Mouse (Mus musculus): Measurements from ENCODE around the gene Gsdme. TPM values are rescaled to one million over a fixed set of nuclear protein-coding genes. Genes with fewer than 3 reads are reported as not detected.
A peak's percentile ranks its signal among the peaks of the same experiment; 100 is the strongest.

Gene Gsdme
- polyA plus RNA-seq, 1 experiment from 2014 or later = 89.6 TPM

DNA sequence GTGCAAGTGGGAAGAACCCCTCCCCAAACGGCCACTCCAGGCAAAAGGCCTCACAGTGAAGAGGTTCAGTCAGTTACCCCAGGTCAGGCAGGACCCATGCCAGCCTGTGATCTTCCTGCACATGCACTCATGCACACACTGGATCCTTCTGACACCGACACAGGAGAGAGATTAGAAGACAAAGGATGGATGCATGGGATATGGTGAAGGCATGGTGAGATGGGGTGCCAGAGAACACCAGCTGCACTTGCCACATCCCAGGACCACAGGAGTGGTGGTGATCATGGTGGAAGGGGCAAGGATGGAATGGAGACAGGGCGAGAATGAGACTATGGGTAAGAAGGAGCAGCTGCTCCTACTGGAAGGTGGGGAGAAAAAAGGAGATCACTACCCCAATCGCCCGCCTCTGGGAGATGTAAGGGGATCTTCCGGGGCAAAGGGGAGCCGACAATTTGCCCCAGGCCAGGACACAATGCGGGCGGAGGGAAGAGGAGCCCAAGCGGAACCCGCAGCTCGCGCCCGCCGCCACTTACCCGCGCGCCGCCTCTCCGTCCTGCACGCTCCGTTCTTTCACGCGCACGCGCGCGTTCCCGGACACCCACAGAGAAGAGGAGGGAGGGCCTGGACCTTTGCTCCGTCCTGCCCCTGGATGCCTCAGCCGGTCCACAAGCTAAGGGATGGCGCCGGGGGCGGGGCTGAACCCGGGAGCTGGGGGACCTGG lies 2.3 kb downstream of the Gsdme start:
- H3K27ac ChIP-seq (ENCODE audit: low read length) = peak overlapping the region; percentile 88
- peak overlapping the region; percentile 83 for H3K4me2 ChIP-seq (ENCODE audit: low read length)
- no peaks in the 10 kb centered on the region for H3K27me3 ChIP-seq (ENCODE audit: control insufficient read depth, insufficient read depth, low read depth, low read length)
- peak; percentile 92 for ATAC-seq
- no peaks in the 10 kb centered on the region for H3K9me3 ChIP-seq (replicated peaks; ENCODE audit: control insufficient read depth, low read length, poor library complexity, severe bottlenecking)
- H3K4me1 ChIP-seq (ENCODE audit: control insufficient read depth, insufficient read depth, low read length) = peaks cover 22% of the 10 kb centered on the region
- H3K4me3 ChIP-seq (ENCODE audit: low read depth, low read length) = peak overlapping the region; percentile 58
- no peaks in the 10 kb centered on the region for H3K36me3 ChIP-seq (ENCODE audit: control insufficient read depth, insufficient read depth, low read length)
- peak overlapping the region; percentile 88 for H3K9ac ChIP-seq (ENCODE audit: low read depth, low read length)
- 1% methylated on average over 35 of the region's 35 CpGs for WGBS

GRCm38 (mm10) chr6:50255356-50255755 lies 8.3 kb downstream of the Gsdme start:
- 79% methylated on average over 5 of the region's 5 CpGs for WGBS
- no peaks in the 10 kb centered on the region for H3K27me3 ChIP-seq (ENCODE audit: control insufficient read depth, insufficient read depth, low read depth, low read length)
- peaks cover 8% of the 10 kb centered on the region for H3K4me1 ChIP-seq (ENCODE audit: control insufficient read depth, insufficient read depth, low read length)
- H3K36me3 ChIP-seq (ENCODE audit: control insufficient read depth, insufficient read depth, low read length) = no peaks in the 10 kb centered on the region
- ATAC-seq = no peak
- H3K27ac ChIP-seq (ENCODE audit: low read length) = no peak overlapping the region
- no peak overlapping the region for H3K4me2 ChIP-seq (ENCODE audit: low read length)
- no peak overlapping the region for H3K9ac ChIP-seq (ENCODE audit: low read depth, low read length)
- no peak overlapping the region for H3K4me3 ChIP-seq (ENCODE audit: low read depth, low read length)
- no peaks in the 10 kb centered on the region for H3K9me3 ChIP-seq (replicated peaks; ENCODE audit: control insufficient read depth, low read length, poor library complexity, severe bottlenecking)

DNA sequence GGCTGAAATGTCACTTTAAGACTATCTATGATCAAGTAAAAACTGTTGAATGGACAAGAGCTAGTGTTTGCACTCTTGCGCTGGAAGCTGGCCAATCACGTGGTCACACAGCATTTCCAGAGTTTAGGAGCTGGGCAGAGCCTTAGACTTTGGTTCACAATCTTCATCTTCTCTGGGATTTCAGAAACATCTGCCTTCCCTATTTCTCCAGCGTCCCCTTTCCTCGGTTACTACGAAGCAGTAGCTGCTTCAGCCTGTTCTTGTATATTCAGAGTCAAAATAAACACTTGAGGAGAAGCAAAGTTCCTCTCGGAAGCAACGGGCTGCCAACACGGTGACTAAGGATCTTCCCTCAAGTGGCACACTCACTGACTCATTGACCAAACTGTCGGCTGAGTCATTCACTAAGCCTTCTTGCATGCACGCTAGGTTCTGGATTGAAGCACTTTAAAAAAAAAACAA lies 8.9 kb downstream of the Gsdme start:
- H3K4me3 ChIP-seq (ENCODE audit: low read depth, low read length) = no peak overlapping the region
- H3K9me3 ChIP-seq (replicated peaks; ENCODE audit: control insufficient read depth, low read length, poor library complexity, severe bottlenecking) = no peaks in the 10 kb centered on the region
- H3K4me1 ChIP-seq (ENCODE audit: control insufficient read depth, insufficient read depth, low read length) = peaks cover 2% of the 10 kb centered on the region; the same call in 1 of the 2 replicates
- WGBS = 71% methylated on average over 10 of the region's 10 CpGs
- H3K36me3 ChIP-seq (ENCODE audit: control insufficient read depth, insufficient read depth, low read length) = no peaks in the 10 kb centered on the region
- no peaks in the 10 kb centered on the region for H3K27me3 ChIP-seq (ENCODE audit: control insufficient read depth, insufficient read depth, low read depth, low read length)
- H3K4me2 ChIP-seq (ENCODE audit: low read length) = no peak overlapping the region
- no peak for ATAC-seq
- H3K27ac ChIP-seq (ENCODE audit: low read length) = no peak overlapping the region
- no peak overlapping the region for H3K9ac ChIP-seq (ENCODE audit: low read depth, low read length)

DNA sequence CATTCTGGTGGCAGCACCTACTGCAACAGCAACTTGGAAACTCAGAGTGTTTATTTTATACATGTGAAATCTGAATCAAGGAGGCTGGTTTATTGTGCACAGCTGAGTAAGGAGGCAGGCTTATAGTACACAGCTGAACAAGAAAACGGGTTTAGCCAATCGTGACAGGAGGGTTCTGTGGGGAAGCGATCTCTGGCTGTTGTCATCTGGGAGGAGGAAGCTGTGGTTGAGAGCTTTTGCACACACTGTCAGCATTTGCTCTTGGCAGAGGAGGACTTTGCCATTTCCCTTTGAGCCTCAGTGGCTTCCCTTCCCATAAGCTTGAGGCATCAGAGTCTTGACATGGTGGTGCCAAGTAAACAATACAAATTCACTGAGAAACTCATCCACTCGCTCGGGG lies 11.0 kb downstream of the Gsdme start:
- Histone ChIP-seq H3K9me3 (replicated peaks; ENCODE audit: control insufficient read depth, low read length, poor library complexity, severe bottlenecking) (no peaks in the 10 kb centered on the region), H3K36me3 (ENCODE audit: control insufficient read depth, insufficient read depth, low read length) (no peaks in the 10 kb centered on the region; the same call in 1 of the 2 replicates), H3K4me3 (ENCODE audit: low read depth, low read length) (no peak overlapping the region), H3K27ac (ENCODE audit: low read length) (no peak overlapping the region), H3K9ac (ENCODE audit: low read depth, low read length) (no peak overlapping the region), H3K27me3 (ENCODE audit: control insufficient read depth, insufficient read depth, low read depth, low read length) (no peaks in the 10 kb centered on the region), H3K4me1 (ENCODE audit: control insufficient read depth, insufficient read depth, low read length) (no peaks in the 10 kb centered on the region), H3K4me2 (ENCODE audit: low read length) (no peak overlapping the region)
- WGBS = 69% methylated on average over 5 of the region's 5 CpGs
- ATAC-seq = no peak

- Histone ChIP-seq H3K27me3 (ENCODE audit: control insufficient read depth, insufficient read depth, low read depth, low read length) (no peaks in the 10 kb centered on the region), H3K9ac (ENCODE audit: low read depth, low read length) (no peak overlapping the region), H3K9me3 (replicated peaks; ENCODE audit: control insufficient read depth, low read length, poor library complexity, severe bottlenecking) (no peaks in the 10 kb centered on the region), H3K36me3 (ENCODE audit: control insufficient read depth, insufficient read depth, low read length) (no peaks in the 10 kb centered on the region; the same call in 1 of the 2 replicates), H3K4me2 (ENCODE audit: low read length) (no peak overlapping the region), H3K4me3 (ENCODE audit: low read depth, low read length) (no peak overlapping the region), H3K4me1 (ENCODE audit: control insufficient read depth, insufficient read depth, low read length) (no peaks in the 10 kb centered on the region), H3K27ac (ENCODE audit: low read length) (no peak overlapping the region)
- no peak for ATAC-seq
- 93% methylated on average over 4 of the region's 4 CpGs for WGBS
These were observed 15.9 kb downstream of the Gsdme start for GRCm38 (mm10) chr6:50247791-50248190.

GRCm38 (mm10) chr6:50247356-50247755 lies 16.3 kb downstream of the Gsdme start:
- no peak overlapping the region for H3K9ac ChIP-seq (ENCODE audit: low read depth, low read length)
- no peaks in the 10 kb centered on the region for H3K27me3 ChIP-seq (ENCODE audit: control insufficient read depth, insufficient read depth, low read depth, low read length)
- H3K9me3 ChIP-seq (replicated peaks; ENCODE audit: control insufficient read depth, low read length, poor library complexity, severe bottlenecking) = no peaks in the 10 kb centered on the region
- ATAC-seq = no peak
- WGBS = 85% methylated on average over 2 of the region's 2 CpGs
- no peak overlapping the region for H3K4me3 ChIP-seq (ENCODE audit: low read depth, low read length)
- no peaks in the 10 kb centered on the region; the same call in 1 of the 2 replicates for H3K36me3 ChIP-seq (ENCODE audit: control insufficient read depth, insufficient read depth, low read length)
- H3K4me1 ChIP-seq (ENCODE audit: control insufficient read depth, insufficient read depth, low read length) = no peaks in the 10 kb centered on the region
- H3K27ac ChIP-seq (ENCODE audit: low read length) = no peak overlapping the region
- H3K4me2 ChIP-seq (ENCODE audit: low read length) = no peak overlapping the region

DNA sequence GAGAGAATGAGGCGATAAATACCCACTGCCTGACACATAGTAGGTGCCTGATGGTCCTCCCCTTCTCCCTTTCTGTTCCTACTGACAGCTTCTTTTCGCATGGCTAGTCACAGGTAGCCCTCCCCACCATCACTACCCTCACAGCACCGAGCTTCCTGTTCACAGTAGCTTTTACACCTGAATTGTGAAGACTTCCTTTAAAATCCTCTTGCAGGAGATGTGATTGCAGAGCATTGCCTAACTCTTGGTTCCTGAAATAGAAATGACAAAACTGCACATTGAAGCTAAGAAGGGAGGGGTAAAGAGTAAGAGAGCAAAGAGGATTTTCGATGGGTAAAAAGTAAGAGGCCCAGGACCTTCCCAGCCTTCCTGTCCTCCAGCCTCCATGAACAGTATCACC lies 18.7 kb downstream of the Gsdme start:
- H3K9ac ChIP-seq (ENCODE audit: low read depth, low read length) = no peak overlapping the region
- H3K4me3 ChIP-seq (ENCODE audit: low read depth, low read length) = no peak overlapping the region
- H3K27me3 ChIP-seq (ENCODE audit: control insufficient read depth, insufficient read depth, low read depth, low read length) = no peaks in the 10 kb centered on the region
- WGBS = 92% methylated on average over 4 of the region's 4 CpGs
- no peaks in the 10 kb centered on the region for H3K9me3 ChIP-seq (replicated peaks; ENCODE audit: control insufficient read depth, low read length, poor library complexity, severe bottlenecking)
- H3K4me2 ChIP-seq (ENCODE audit: low read length) = no peak overlapping the region
- H3K36me3 ChIP-seq (ENCODE audit: control insufficient read depth, insufficient read depth, low read length) = no peaks in the 10 kb centered on the region; the same call in 1 of the 2 replicates
- no peak for ATAC-seq
- no peaks in the 10 kb centered on the region for H3K4me1 ChIP-seq (ENCODE audit: control insufficient read depth, insufficient read depth, low read length)
- H3K27ac ChIP-seq (ENCODE audit: low read length) = no peak overlapping the region

DNA sequence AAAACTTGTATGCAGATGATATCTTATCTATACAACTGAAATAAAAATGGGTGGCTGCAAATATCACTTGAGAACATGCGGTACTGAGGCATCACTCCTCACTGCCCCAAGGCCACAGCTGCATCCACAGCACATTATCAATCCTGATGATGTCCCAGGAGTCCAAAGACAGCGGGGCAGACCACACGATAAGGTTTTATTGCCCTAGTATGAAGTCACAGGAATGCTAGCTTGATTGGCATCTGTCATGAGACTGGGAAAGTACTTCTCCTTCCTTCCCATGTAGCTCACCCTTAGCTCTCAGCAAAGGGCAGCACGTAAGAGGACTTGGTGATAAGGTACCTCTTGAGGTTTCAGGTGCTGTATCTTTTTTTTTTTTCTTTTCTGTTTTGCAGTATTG lies 19.5 kb downstream of the Gsdme start:
- Histone ChIP-seq H3K9me3 (replicated peaks; ENCODE audit: control insufficient read depth, low read length, poor library complexity, severe bottlenecking) (no peaks in the 10 kb centered on the region), H3K36me3 (ENCODE audit: control insufficient read depth, insufficient read depth, low read length) (no peaks in the 10 kb centered on the region; the same call in 1 of the 2 replicates)
- 72% methylated on average over 4 of the region's 4 CpGs for WGBS

GRCm38 (mm10) chr6:50240437-50240836 lies 23.2 kb downstream of the Gsdme start:
- Histone ChIP-seq H3K9me3 (replicated peaks; ENCODE audit: control insufficient read depth, low read length, poor library complexity, severe bottlenecking) (no peaks in the 10 kb centered on the region), H3K27ac (ENCODE audit: low read length) (no peak overlapping the region), H3K4me3 (ENCODE audit: low read depth, low read length) (no peak overlapping the region), H3K4me2 (ENCODE audit: low read length) (no peak overlapping the region), H3K36me3 (ENCODE audit: control insufficient read depth, insufficient read depth, low read length) (no peaks in the 10 kb centered on the region; the same call in 1 of the 2 replicates), H3K27me3 (ENCODE audit: control insufficient read depth, insufficient read depth, low read depth, low read length) (no peaks in the 10 kb centered on the region), H3K4me1 (ENCODE audit: control insufficient read depth, insufficient read depth, low read length) (no peaks in the 10 kb centered on the region), H3K9ac (ENCODE audit: low read depth, low read length) (no peak overlapping the region)
- ATAC-seq = no peak
- WGBS = 69% methylated on average over 5 of the region's 5 CpGs

More for the DNA sequence above, 19.5 kb downstream of the Gsdme start:
- Histone ChIP-seq H3K4me2 (ENCODE audit: low read length) (no peak overlapping the region), H3K27me3 (ENCODE audit: control insufficient read depth, insufficient read depth, low read depth, low read length) (no peaks in the 10 kb centered on the region), H3K4me3 (ENCODE audit: low read depth, low read length) (no peak overlapping the region), H3K27ac (ENCODE audit: low read length) (no peak overlapping the region), H3K9ac (ENCODE audit: low read depth, low read length) (no peak overlapping the region), H3K4me1 (ENCODE audit: control insufficient read depth, insufficient read depth, low read length) (no peaks in the 10 kb centered on the region)
- no peak for ATAC-seq

Measured in midbrain, embryonic 16.5 days (tissue).